Mouse (Mus musculus): Measurements from ENCODE around the gene Twf1.

- TF ChIP-seq POLR2A (IDR thresholded peaks at IDR 0.05; ENCODE audit: borderline replicate concordance, extremely low read depth, low read depth, low read length) (no peak), CTCF (IDR thresholded peaks at IDR 0.05; ENCODE audit: insufficient read depth, low read length) (no peak)
These were observed 5.0 kb downstream of the Twf1 start for GRCm38 (mm10) chr15:94584738-94585137.

All from lung, adult 2 months (tissue).